Mouse (Mus musculus) forebrain, embryonic 16.5 days (tissue): Measurements from ENCODE around the gene Lrp1. TPM values are rescaled to one million over a fixed set of nuclear protein-coding genes. Genes with fewer than 3 reads are reported as not detected.
A peak's percentile ranks its signal among the peaks of the same experiment; 100 is the strongest.

ENCODE experiments used
- ATAC-seq: fragments of 200-750 bp; cut with Nextera tagmentation; 2 replicates; pipeline ENCODE4 v1.8.0; 2017; ENCODE audit warnings: mild to moderate bottlenecking, moderate library complexity
- H3K27ac ChIP-seq: fragments of 300-500 bp; sonication (generic); 2 replicates; pipeline ENCODE4 v1.5.1; 2014; ENCODE audit warnings: low read length, control low read depth
- H3K27me3 ChIP-seq: fragments of 300-500 bp; sonication (generic); replicated peaks from 2 replicates; pipeline ENCODE4 v1.6.1; 2014; ENCODE audit warnings: low read length; ENCODE audit not compliant: control insufficient read depth, insufficient read depth
- H3K36me3 ChIP-seq: fragments of 300-500 bp; sonication (generic); 2 replicates; pipeline ENCODE4 v1.6.1; 2014; ENCODE audit not compliant: control insufficient read depth, insufficient read depth
- H3K4me1 ChIP-seq: fragments of 300-500 bp; sonication (generic); replicated peaks from 2 replicates; pipeline ENCODE4 v1.6.1; 2014; ENCODE audit warnings: low read length; ENCODE audit not compliant: control insufficient read depth, insufficient read depth
- H3K4me2 ChIP-seq: fragments of 300-500 bp; sonication (generic); 2 replicates; pipeline ENCODE4 v1.6.1; 2014; ENCODE audit warnings: mild to moderate bottlenecking, low read length, control low read depth
- H3K4me3 ChIP-seq: fragments of 300-500 bp; sonication (generic); replicated peaks from 2 replicates; pipeline ENCODE4 v1.5.1; 2014; ENCODE audit warnings: mild to moderate bottlenecking, low read length, control low read depth
- H3K9ac ChIP-seq: fragments of 300-500 bp; sonication (generic); replicated peaks from 2 replicates; pipeline ENCODE4 v1.6.1; 2014; ENCODE audit warnings: low read depth, low read length, control low read depth
- H3K9me3 ChIP-seq: fragments of 300-500 bp; sonication (generic); 2 replicates; pipeline ENCODE4 v1.6.1; 2016; ENCODE audit warnings: low read length; ENCODE audit not compliant: control insufficient read depth
- WGBS: fragments of 180-500 bp; shearing (Covaris S2); extraction: QIAGEN DNeasy Blood & Tissue Kit; methylation state at CpG from one replicate; pipeline ENCODE4 v1.1.7; 2014; 5-methylcytosine and 5-hydroxymethylcytosine counted together
- polyA plus RNA-seq: library from polyadenylated mRNA; unstranded; fragments of >200 nt; fragmentation: Nextera tagmentation; extraction: Ambion mirVana; gene quantifications from 2 replicates; pipeline ENCODE4 v1.2.1, GENCODE M21; 2015

Lrp1 gene
- polyA plus RNA-seq, 1 experiment from 2014 or later, result 117 TPM

GRCm38 (mm10) chr10:127524646-127525255, 96.2 kb downstream of the Lrp1 start:
- Histone ChIP-seq H3K36me3 (no peaks in the 10 kb centered on the region), H3K4me2 (no peak overlapping the region), H3K4me3 (no peak overlapping the region), H3K9ac (no peak overlapping the region), H3K27ac (no peak overlapping the region), H3K9me3 (no peaks in the 10 kb centered on the region), H3K27me3 (peaks cover 40% of the 10 kb centered on the region), H3K4me1 (peaks cover 46% of the 10 kb centered on the region)
- WGBS, result 2% methylated on average over 22 of the region's 23 CpGs
- no peak for ATAC-seq

GRCm38 (mm10) chr10:127522088-127522581, 98.8 kb downstream of the Lrp1 start, which contains the start of gene Shmt2:
Gene Shmt2, minus strand, starts transcription at chr10:127522444.
- peak within 1 kb of the TSS; percentile 48 for H3K4me3 ChIP-seq
- under 1% methylated on average over 21 of the region's 21 CpGs for WGBS
- no peak within 1 kb of the TSS for H3K27ac ChIP-seq
- H3K4me2 ChIP-seq, result peak within 1 kb of the TSS; percentile 58
- H3K9ac ChIP-seq, result peak within 1 kb of the TSS; percentile 39
- no peaks in the 10 kb centered on the region for H3K9me3 ChIP-seq
- H3K4me1 ChIP-seq, result peaks cover 36% of the 10 kb centered on the region
- peak; percentile 77 for ATAC-seq
- H3K27me3 ChIP-seq, result peaks cover 18% of the 10 kb centered on the region
- peaks cover 2% of the 10 kb centered on the region; the same call in 1 of the 2 replicates for H3K36me3 ChIP-seq

- peaks cover 2% of the 10 kb centered on the region; the same call in 1 of the 2 replicates for H3K36me3 ChIP-seq
- H3K4me3 ChIP-seq, result peak overlapping the region; percentile 48
- WGBS, result 7% methylated on average over 12 of the region's 12 CpGs
- ATAC-seq, result no peak; the same call in 1 of the 2 replicates
- no peaks in the 10 kb centered on the region for H3K9me3 ChIP-seq
- H3K9ac ChIP-seq, result peak overlapping the region; percentile 39
- H3K4me1 ChIP-seq, result peaks cover 33% of the 10 kb centered on the region
- H3K27me3 ChIP-seq, result peaks cover 16% of the 10 kb centered on the region
- H3K27ac ChIP-seq, result no peak overlapping the region
- H3K4me2 ChIP-seq, result peak overlapping the region; percentile 58
Observed at GRCm38 (mm10) chr10:127521611-127522080, 99.3 kb downstream of the Lrp1 start.

GRCm38 (mm10) chr10:127520714-127521357, 100.1 kb downstream of the Lrp1 start:
- H3K4me3 ChIP-seq, result no peak overlapping the region
- peaks cover 27% of the 10 kb centered on the region for H3K4me1 ChIP-seq
- WGBS, result 92% methylated on average over 20 of the region's 20 CpGs

GRCm38 (mm10) chr10:127519903-127520713, 100.8 kb downstream of the Lrp1 start:
- WGBS, result 93% methylated on average over 36 of the region's 37 CpGs
- no peak for ATAC-seq
- no peak overlapping the region for H3K4me2 ChIP-seq

More at GRCm38 (mm10) chr10:127520714-127521357, 100.1 kb downstream of the Lrp1 start:
- H3K27ac ChIP-seq, result no peak overlapping the region
- peaks cover 10% of the 10 kb centered on the region for H3K27me3 ChIP-seq
- peak overlapping the region; percentile 39 for H3K9ac ChIP-seq
- no peak overlapping the region for H3K4me2 ChIP-seq
- no peaks in the 10 kb centered on the region for H3K9me3 ChIP-seq
- no peak for ATAC-seq
- H3K36me3 ChIP-seq, result peaks cover 2% of the 10 kb centered on the region; the same call in 1 of the 2 replicates

GRCm38 (mm10) chr10:127519041-127519701, 101.8 kb downstream of the Lrp1 start:
- 96% methylated on average over 25 of the region's 26 CpGs for WGBS
- H3K27me3 ChIP-seq, result peaks cover 16% of the 10 kb centered on the region
- H3K9me3 ChIP-seq, result no peaks in the 10 kb centered on the region
- H3K4me1 ChIP-seq, result peaks cover 18% of the 10 kb centered on the region
- no peak overlapping the region for H3K4me3 ChIP-seq
- H3K27ac ChIP-seq, result no peak overlapping the region
- no peak for ATAC-seq
- H3K9ac ChIP-seq, result no peak overlapping the region
- no peak overlapping the region for H3K4me2 ChIP-seq
- H3K36me3 ChIP-seq, result peaks cover 2% of the 10 kb centered on the region; the same call in 1 of the 2 replicates

More at GRCm38 (mm10) chr10:127519903-127520713, 100.8 kb downstream of the Lrp1 start:
- Histone ChIP-seq H3K4me3 (no peak overlapping the region), H3K9ac (no peak overlapping the region), H3K9me3 (no peaks in the 10 kb centered on the region), H3K4me1 (peaks cover 23% of the 10 kb centered on the region), H3K27ac (no peak overlapping the region), H3K36me3 (peaks cover 2% of the 10 kb centered on the region; the same call in 1 of the 2 replicates), H3K27me3 (peaks cover 14% of the 10 kb centered on the region)

GRCm38 (mm10) chr10:127517941-127518340, 103.0 kb downstream of the Lrp1 start:
- Histone ChIP-seq H3K4me3 (no peak overlapping the region), H3K27me3 (peaks cover 13% of the 10 kb centered on the region), H3K4me2 (no peak overlapping the region), H3K4me1 (peaks cover 30% of the 10 kb centered on the region), H3K36me3 (peaks cover 2% of the 10 kb centered on the region; the same call in 1 of the 2 replicates), H3K27ac (no peak overlapping the region), H3K9me3 (no peaks in the 10 kb centered on the region), H3K9ac (no peak overlapping the region)
- no peak for ATAC-seq
- 95% methylated on average over 22 of the region's 22 CpGs for WGBS

GRCm38 (mm10) chr10:127516576-127517260, 104.2 kb downstream of the Lrp1 start:
- Histone ChIP-seq H3K9ac (no peak overlapping the region), H3K4me2 (no peak overlapping the region), H3K4me3 (no peak overlapping the region), H3K27me3 (peaks cover 13% of the 10 kb centered on the region), H3K9me3 (no peaks in the 10 kb centered on the region), H3K27ac (no peak overlapping the region), H3K36me3 (peaks cover 2% of the 10 kb centered on the region; the same call in 1 of the 2 replicates), H3K4me1 (peaks cover 40% of the 10 kb centered on the region)
- no peak for ATAC-seq
- WGBS, result 11% methylated on average over 30 of the region's 30 CpGs
